Mouse (Mus musculus) small intestine, adult 2 months (tissue): ENCODE results near the gene Dab2.

Experiments used
- CTCF ChIP-seq: fragments of 200-500 bp; IDR thresholded peaks from 2 replicates; pipeline ENCODE4 v1.5.1; 2012; ENCODE audit warnings: low read depth, mild to moderate bottlenecking, control low read depth, inconsistent platforms, low read length, moderate library complexity, mixed read lengths; ENCODE audit not compliant: insufficient replicate concordance, insufficient read length; ENCODE audit errors: extremely low read depth
- POLR2A ChIP-seq: fragments of 200-500 bp; IDR thresholded peaks from 2 replicates; pipeline ENCODE4 v1.6.1; 2012; ENCODE audit warnings: low read depth, mild to moderate bottlenecking, control low read depth, inconsistent platforms, low read length, moderate library complexity

- no peak for TF ChIP-seq CTCF
- TF ChIP-seq POLR2A, result no peak
Measured at GRCm38 (mm10) chr15:6410161-6410560, 110.6 kb downstream of the Dab2 start.
